Mouse (Mus musculus): ENCODE measurements at regions not wholly inside any gene's neighbourhood (a gene's known extent, or its start where the extent isn't known, plus 50 kb on each side); places are given as distances from the start of the nearest gene placed in this dataset.

- no peak for ATAC-seq
- no peaks in the 10 kb centered on the region for H3K4me1 ChIP-seq (replicated peaks; ENCODE audit: control insufficient read depth, insufficient read depth, low read length)
- WGBS = 86% methylated on average over 4 of the region's 4 CpGs
- H3K27ac ChIP-seq (ENCODE audit: low read length) = no peak overlapping the region
- no peaks in the 10 kb centered on the region for H3K36me3 ChIP-seq (ENCODE audit: control insufficient read depth, insufficient read depth)
- H3K27me3 ChIP-seq (replicated peaks; ENCODE audit: control insufficient read depth, insufficient read depth, low read length) = no peaks in the 10 kb centered on the region
- H3K4me2 ChIP-seq (ENCODE audit: low read length) = no peak overlapping the region
- H3K9me3 ChIP-seq (ENCODE audit: control insufficient read depth, low read length) = peaks cover 2% of the 10 kb centered on the region; the same call in 1 of the 2 replicates
- no peak overlapping the region for H3K4me3 ChIP-seq (replicated peaks; ENCODE audit: low read length)
- no peak overlapping the region for H3K9ac ChIP-seq (replicated peaks; ENCODE audit: low read depth, low read length)
Observed at GRCm38 (mm10) chr1:127085988-127086387, 118.8 kb upstream of the Mgat5 start.

GRCm38 (mm10) chr1:127083761-127084308, 121.0 kb upstream of the Mgat5 start:
- ATAC-seq = no peak
- no peak overlapping the region for H3K27ac ChIP-seq (ENCODE audit: low read length)

GRCm38 (mm10) chr1:127079012-127079411, 125.8 kb upstream of the Mgat5 start:
- ATAC-seq = no peak

More at GRCm38 (mm10) chr1:127083761-127084308, 121.0 kb upstream of the Mgat5 start:
- Histone ChIP-seq H3K4me1 (replicated peaks; ENCODE audit: control insufficient read depth, insufficient read depth, low read length) (no peaks in the 10 kb centered on the region), H3K4me2 (ENCODE audit: low read length) (no peak overlapping the region), H3K9me3 (ENCODE audit: control insufficient read depth, low read length) (no peaks in the 10 kb centered on the region), H3K36me3 (ENCODE audit: control insufficient read depth, insufficient read depth) (no peaks in the 10 kb centered on the region), H3K4me3 (replicated peaks; ENCODE audit: low read length) (no peak overlapping the region), H3K9ac (replicated peaks; ENCODE audit: low read depth, low read length) (no peak overlapping the region), H3K27me3 (replicated peaks; ENCODE audit: control insufficient read depth, insufficient read depth, low read length) (no peaks in the 10 kb centered on the region)
- 71% methylated on average over 3 of the region's 3 CpGs for WGBS

GRCm38 (mm10) chr1:127062430-127062829, 142.4 kb upstream of the Mgat5 start:
- no peaks in the 10 kb centered on the region for H3K9me3 ChIP-seq (ENCODE audit: control insufficient read depth, low read length)
- H3K9ac ChIP-seq (replicated peaks; ENCODE audit: low read depth, low read length) = no peak overlapping the region
- no peaks in the 10 kb centered on the region for H3K27me3 ChIP-seq (replicated peaks; ENCODE audit: control insufficient read depth, insufficient read depth, low read length)
- no peaks in the 10 kb centered on the region for H3K36me3 ChIP-seq (ENCODE audit: control insufficient read depth, insufficient read depth)
- 91% methylated on average over 2 of the region's 2 CpGs for WGBS
- no peaks in the 10 kb centered on the region for H3K4me1 ChIP-seq (replicated peaks; ENCODE audit: control insufficient read depth, insufficient read depth, low read length)
- H3K4me2 ChIP-seq (ENCODE audit: low read length) = no peak overlapping the region
- no peak for ATAC-seq
- no peak overlapping the region for H3K4me3 ChIP-seq (replicated peaks; ENCODE audit: low read length)
- no peak overlapping the region for H3K27ac ChIP-seq (ENCODE audit: low read length)

More at GRCm38 (mm10) chr1:127079012-127079411, 125.8 kb upstream of the Mgat5 start:
- no peak overlapping the region for H3K4me2 ChIP-seq (ENCODE audit: low read length)
- WGBS = 73% methylated on average over 4 of the region's 4 CpGs
- no peaks in the 10 kb centered on the region for H3K4me1 ChIP-seq (replicated peaks; ENCODE audit: control insufficient read depth, insufficient read depth, low read length)
- no peaks in the 10 kb centered on the region for H3K36me3 ChIP-seq (ENCODE audit: control insufficient read depth, insufficient read depth)
- H3K4me3 ChIP-seq (replicated peaks; ENCODE audit: low read length) = no peak overlapping the region
- H3K9ac ChIP-seq (replicated peaks; ENCODE audit: low read depth, low read length) = no peak overlapping the region
- H3K27me3 ChIP-seq (replicated peaks; ENCODE audit: control insufficient read depth, insufficient read depth, low read length) = no peaks in the 10 kb centered on the region
- no peaks in the 10 kb centered on the region for H3K9me3 ChIP-seq (ENCODE audit: control insufficient read depth, low read length)
- H3K27ac ChIP-seq (ENCODE audit: low read length) = no peak overlapping the region

- Histone ChIP-seq H3K27me3 (replicated peaks; ENCODE audit: control insufficient read depth, insufficient read depth, low read length) (no peaks in the 10 kb centered on the region), H3K4me1 (replicated peaks; ENCODE audit: control insufficient read depth, insufficient read depth, low read length) (no peaks in the 10 kb centered on the region)
- 75% methylated on average over 6 of the region's 6 CpGs for whole genome bisulfite sequencing
Observed at GRCm38 (mm10) chr1:127045711-127046420, 158.9 kb upstream of the Mgat5 start.

GRCm38 (mm10) chr1:127034748-127035147, 170.1 kb upstream of the Mgat5 start:
- 98% methylated on average over 2 of the region's 2 CpGs for WGBS
- H3K9ac ChIP-seq (replicated peaks; ENCODE audit: low read depth, low read length) = no peak overlapping the region
- H3K9me3 ChIP-seq (ENCODE audit: control insufficient read depth, low read length) = no peaks in the 10 kb centered on the region; the same call in 1 of the 2 replicates
- H3K4me2 ChIP-seq (ENCODE audit: low read length) = no peak overlapping the region
- H3K27me3 ChIP-seq (replicated peaks; ENCODE audit: control insufficient read depth, insufficient read depth, low read length) = no peaks in the 10 kb centered on the region
- ATAC-seq = no peak
- H3K4me1 ChIP-seq (replicated peaks; ENCODE audit: control insufficient read depth, insufficient read depth, low read length) = no peaks in the 10 kb centered on the region
- no peak overlapping the region for H3K4me3 ChIP-seq (replicated peaks; ENCODE audit: low read length)
- no peaks in the 10 kb centered on the region for H3K36me3 ChIP-seq (ENCODE audit: control insufficient read depth, insufficient read depth)
- H3K27ac ChIP-seq (ENCODE audit: low read length) = no peak overlapping the region

More at GRCm38 (mm10) chr1:127045711-127046420, 158.9 kb upstream of the Mgat5 start:
- Histone ChIP-seq H3K9ac (replicated peaks; ENCODE audit: low read depth, low read length) (no peak overlapping the region), H3K36me3 (ENCODE audit: control insufficient read depth, insufficient read depth) (no peaks in the 10 kb centered on the region), H3K9me3 (ENCODE audit: control insufficient read depth, low read length) (no peaks in the 10 kb centered on the region), H3K4me3 (replicated peaks; ENCODE audit: low read length) (no peak overlapping the region), H3K27ac (ENCODE audit: low read length) (no peak overlapping the region), H3K4me2 (ENCODE audit: low read length) (no peak overlapping the region)
- no peak for ATAC-seq

- ATAC-seq = no peak
- no peak overlapping the region for H3K4me2 ChIP-seq (ENCODE audit: low read length)
- H3K9me3 ChIP-seq (ENCODE audit: control insufficient read depth, low read length) = no peaks in the 10 kb centered on the region
- no peak overlapping the region for H3K27ac ChIP-seq (ENCODE audit: low read length)
- no peak overlapping the region for H3K4me3 ChIP-seq (replicated peaks; ENCODE audit: low read length)
- WGBS = 20% methylated on average over 4 of the region's 4 CpGs
- no peaks in the 10 kb centered on the region for H3K4me1 ChIP-seq (replicated peaks; ENCODE audit: control insufficient read depth, insufficient read depth, low read length)
- no peaks in the 10 kb centered on the region for H3K36me3 ChIP-seq (ENCODE audit: control insufficient read depth, insufficient read depth)
- no peak overlapping the region for H3K9ac ChIP-seq (replicated peaks; ENCODE audit: low read depth, low read length)
- no peaks in the 10 kb centered on the region for H3K27me3 ChIP-seq (replicated peaks; ENCODE audit: control insufficient read depth, insufficient read depth, low read length)
Observed at GRCm38 (mm10) chr1:127031563-127031962, 173.3 kb upstream of the Mgat5 start.

- Histone ChIP-seq H3K9me3 (ENCODE audit: control insufficient read depth, low read length) (no peaks in the 10 kb centered on the region), H3K4me3 (replicated peaks; ENCODE audit: low read length) (no peak overlapping the region), H3K36me3 (ENCODE audit: control insufficient read depth, insufficient read depth) (no peaks in the 10 kb centered on the region), H3K27ac (ENCODE audit: low read length) (no peak overlapping the region), H3K9ac (replicated peaks; ENCODE audit: low read depth, low read length) (no peak overlapping the region), H3K4me2 (ENCODE audit: low read length) (no peak overlapping the region), H3K4me1 (replicated peaks; ENCODE audit: control insufficient read depth, insufficient read depth, low read length) (no peaks in the 10 kb centered on the region), H3K27me3 (replicated peaks; ENCODE audit: control insufficient read depth, insufficient read depth, low read length) (no peaks in the 10 kb centered on the region)
- 71% methylated on average over 1 of the region's 1 CpGs for WGBS
- no peak for ATAC-seq
Observed at GRCm38 (mm10) chr1:127028872-127029497, 175.8 kb upstream of the Mgat5 start.

- Histone ChIP-seq H3K27me3 (replicated peaks; ENCODE audit: control insufficient read depth, insufficient read depth, low read length) (no peaks in the 10 kb centered on the region), H3K4me3 (replicated peaks; ENCODE audit: low read length) (no peak overlapping the region), H3K4me2 (ENCODE audit: low read length) (no peak overlapping the region), H3K9me3 (ENCODE audit: control insufficient read depth, low read length) (no peaks in the 10 kb centered on the region), H3K36me3 (ENCODE audit: control insufficient read depth, insufficient read depth) (no peaks in the 10 kb centered on the region), H3K27ac (ENCODE audit: low read length) (no peak overlapping the region), H3K9ac (replicated peaks; ENCODE audit: low read depth, low read length) (no peak overlapping the region), H3K4me1 (replicated peaks; ENCODE audit: control insufficient read depth, insufficient read depth, low read length) (no peaks in the 10 kb centered on the region)
- 84% methylated on average over 3 of the region's 3 CpGs for WGBS
- ATAC-seq = no peak
Observed at GRCm38 (mm10) chr1:127023100-127023499, 181.7 kb upstream of the Mgat5 start.

All from forebrain, embryonic 16.5 days (tissue).